Mouse (Mus musculus) stomach, embryonic 14.5 days (tissue): ENCODE measurements around the gene Jun. TPM values are rescaled to one million over a fixed set of nuclear protein-coding genes. Genes with fewer than 3 reads are reported as not detected.

Experiments used
- polyA plus RNA-seq: library from polyadenylated mRNA; unstranded; fragments of >200 nt; fragmentation: Nextera tagmentation; extraction: Ambion mirVana; gene quantifications from 2 replicates; pipeline ENCODE4 v1.2.1, GENCODE M21; 2014

Jun gene
- polyA plus RNA-seq, 1 experiment from 2014 or later, result 55.1 TPM

Other genes starting within 250 kb of the Jun start
- gene Eqtn, start 123.4 kb downstream of the Jun start, polyA plus RNA-seq, result 0.22 TPM in 1 of 2 replicates, not detected in the other
- gene Mysm1, start 73.1 kb downstream of the Jun start, polyA plus RNA-seq, result 47.1 and 55.7 TPM in 2 replicates